Mouse (Mus musculus): ENCODE results near the gene Ngb. TPM values are rescaled to one million over a fixed set of nuclear protein-coding genes. Genes with fewer than 3 reads are reported as not detected.

The Ngb gene
- polyA plus RNA-seq, 1 experiment from 2014 or later: 1.0 TPM

GRCm38 (mm10) chr12:87089701-87090100 is 12.6 kb downstream of the Ngb start:
- no peaks in the 10 kb centered on the region for H3K36me3 ChIP-seq
- H3K4me3 ChIP-seq: no peak overlapping the region
- H3K27me3 ChIP-seq: no peaks in the 10 kb centered on the region
- no peak overlapping the region for H3K9ac ChIP-seq
- no peak overlapping the region for H3K27ac ChIP-seq (replicated peaks)
- ATAC-seq (ENCODE audit: low read depth): no peak
- no peak overlapping the region for H3K4me2 ChIP-seq
- no peaks in the 10 kb centered on the region for H3K4me1 ChIP-seq (replicated peaks)
- WGBS: 84% methylated on average over 2 of the region's 2 CpGs
- no peaks in the 10 kb centered on the region for H3K9me3 ChIP-seq

- Histone ChIP-seq H3K27ac (replicated peaks) (no peak overlapping the region), H3K36me3 (no peaks in the 10 kb centered on the region), H3K4me2 (no peak overlapping the region), H3K9ac (no peak overlapping the region), H3K4me1 (replicated peaks) (no peaks in the 10 kb centered on the region), H3K9me3 (no peaks in the 10 kb centered on the region), H3K4me3 (no peak overlapping the region), H3K27me3 (no peaks in the 10 kb centered on the region)
- 76% methylated on average over 4 of the region's 4 CpGs for WGBS
- ATAC-seq (ENCODE audit: low read depth): no peak
Observed at GRCm38 (mm10) chr12:87089255-87089654, 13.1 kb downstream of the Ngb start.

- no peak overlapping the region for H3K9ac ChIP-seq
- H3K4me2 ChIP-seq: no peak overlapping the region
- no peak for ATAC-seq (ENCODE audit: low read depth)
- H3K27ac ChIP-seq (replicated peaks): no peak overlapping the region
- no peaks in the 10 kb centered on the region for H3K36me3 ChIP-seq
- no peak overlapping the region for H3K4me3 ChIP-seq
- no peaks in the 10 kb centered on the region for H3K4me1 ChIP-seq (replicated peaks)
- WGBS: 38% methylated on average over 4 of the region's 4 CpGs
- H3K27me3 ChIP-seq: no peaks in the 10 kb centered on the region
- H3K9me3 ChIP-seq: no peaks in the 10 kb centered on the region
Observed at GRCm38 (mm10) chr12:87088331-87088730, 14.0 kb downstream of the Ngb start.

GRCm38 (mm10) chr12:87087236-87087635 is 15.1 kb downstream of the Ngb start:
- no peak for ATAC-seq (ENCODE audit: low read depth)
- Histone ChIP-seq H3K4me1 (replicated peaks) (no peaks in the 10 kb centered on the region), H3K27me3 (no peaks in the 10 kb centered on the region), H3K9me3 (no peaks in the 10 kb centered on the region), H3K27ac (replicated peaks) (no peak overlapping the region), H3K36me3 (0 out of 2 replicates have a peak, but pooled peaks cover 2% of the 10 kb centered on the region), H3K4me2 (no peak overlapping the region), H3K9ac (no peak overlapping the region), H3K4me3 (no peak overlapping the region)
- 67% methylated on average over 7 of the region's 7 CpGs for WGBS

GRCm38 (mm10) chr12:87082797-87083196 is 19.5 kb downstream of the Ngb start:
- no peaks in the 10 kb centered on the region for H3K9me3 ChIP-seq
- WGBS: 84% methylated on average over 8 of the region's 8 CpGs
- no peak overlapping the region for H3K4me2 ChIP-seq
- H3K36me3 ChIP-seq: 0 out of 2 replicates have a peak, but pooled peaks cover 11% of the 10 kb centered on the region
- H3K27ac ChIP-seq (replicated peaks): no peak overlapping the region
- no peak for ATAC-seq (ENCODE audit: low read depth)
- no peak overlapping the region for H3K9ac ChIP-seq
- H3K4me1 ChIP-seq (replicated peaks): no peaks in the 10 kb centered on the region
- no peak overlapping the region for H3K4me3 ChIP-seq
- no peaks in the 10 kb centered on the region for H3K27me3 ChIP-seq

- Histone ChIP-seq H3K4me2 (no peak overlapping the region), H3K9me3 (no peaks in the 10 kb centered on the region), H3K27ac (replicated peaks) (no peak overlapping the region), H3K4me1 (replicated peaks) (no peaks in the 10 kb centered on the region), H3K27me3 (no peaks in the 10 kb centered on the region), H3K9ac (no peak overlapping the region), H3K4me3 (no peak overlapping the region), H3K36me3 (peaks cover 24% of the 10 kb centered on the region; the same call in 1 of the 2 replicates)
- ATAC-seq (ENCODE audit: low read depth): no peak
- WGBS: 89% methylated on average over 2 of the region's 2 CpGs
Observed at GRCm38 (mm10) chr12:87076610-87077009, 25.7 kb downstream of the Ngb start.

- Histone ChIP-seq H3K27ac (replicated peaks) (no peak overlapping the region), H3K27me3 (no peaks in the 10 kb centered on the region), H3K9me3 (no peaks in the 10 kb centered on the region), H3K36me3 (peaks cover 24% of the 10 kb centered on the region; the same call in 1 of the 2 replicates), H3K4me2 (no peak overlapping the region), H3K4me3 (no peak overlapping the region), H3K4me1 (replicated peaks) (no peaks in the 10 kb centered on the region), H3K9ac (no peak overlapping the region)
- no peak for ATAC-seq (ENCODE audit: low read depth)
- 80% methylated on average over 5 of the region's 5 CpGs for WGBS
Observed at GRCm38 (mm10) chr12:87070520-87070919, 31.8 kb downstream of the Ngb start.

GRCm38 (mm10) chr12:87066429-87066828 is 35.9 kb downstream of the Ngb start:
- Histone ChIP-seq H3K4me2 (no peak overlapping the region), H3K36me3 (0 out of 2 replicates have a peak, but pooled peaks cover 4% of the 10 kb centered on the region), H3K27ac (replicated peaks) (no peak overlapping the region), H3K9me3 (no peaks in the 10 kb centered on the region), H3K27me3 (no peaks in the 10 kb centered on the region), H3K4me1 (replicated peaks) (no peaks in the 10 kb centered on the region), H3K9ac (no peak overlapping the region), H3K4me3 (no peak overlapping the region)
- WGBS: 84% methylated on average over 5 of the region's 5 CpGs
- ATAC-seq (ENCODE audit: low read depth): no peak

GRCm38 (mm10) chr12:87065446-87065845 is 36.9 kb downstream of the Ngb start:
- Histone ChIP-seq H3K9ac (no peak overlapping the region), H3K36me3 (0 out of 2 replicates have a peak, but pooled peaks cover 11% of the 10 kb centered on the region), H3K27ac (replicated peaks) (no peak overlapping the region), H3K4me2 (no peak overlapping the region), H3K4me1 (replicated peaks) (no peaks in the 10 kb centered on the region), H3K27me3 (no peaks in the 10 kb centered on the region), H3K9me3 (no peaks in the 10 kb centered on the region), H3K4me3 (no peak overlapping the region)
- no peak for ATAC-seq (ENCODE audit: low read depth)
- 90% methylated on average over 11 of the region's 11 CpGs for WGBS

- 59% methylated on average over 17 of the region's 17 CpGs for WGBS
- H3K27me3 ChIP-seq: peaks cover 23% of the 10 kb centered on the region; the same call in 1 of the 2 replicates
- H3K4me1 ChIP-seq (replicated peaks): peaks cover 4% of the 10 kb centered on the region; the same call in 1 of the 2 replicates
- H3K36me3 ChIP-seq: 0 out of 2 replicates have a peak, but pooled peaks cover 8% of the 10 kb centered on the region
- no peaks in the 10 kb centered on the region for H3K9me3 ChIP-seq
- H3K4me3 ChIP-seq: no peak overlapping the region
- no peak overlapping the region for H3K4me2 ChIP-seq
- H3K27ac ChIP-seq (replicated peaks): no peak overlapping the region
- H3K9ac ChIP-seq: no peak overlapping the region
- ATAC-seq (ENCODE audit: low read depth): no peak
Observed at GRCm38 (mm10) chr12:87057066-87057465, 45.3 kb downstream of the Ngb start.

- 73% methylated on average over 7 of the region's 7 CpGs for WGBS
- no peak for ATAC-seq (ENCODE audit: low read depth)
Observed at GRCm38 (mm10) chr12:87054873-87055272, 47.5 kb downstream of the Ngb start.

GRCm38 (mm10) chr12:87052661-87053321 is 49.5 kb downstream of the Ngb start:
- Histone ChIP-seq H3K4me2 (no peak overlapping the region), H3K4me3 (no peak overlapping the region), H3K27me3 (peaks cover 23% of the 10 kb centered on the region; the same call in 1 of the 2 replicates), H3K9ac (no peak overlapping the region), H3K27ac (replicated peaks) (no peak overlapping the region), H3K36me3 (no peaks in the 10 kb centered on the region), H3K4me1 (replicated peaks) (peaks cover 4% of the 10 kb centered on the region), H3K9me3 (no peaks in the 10 kb centered on the region)
- ATAC-seq (ENCODE audit: low read depth): 0 out of 2 replicates have a peak, but pooled peaks have one; percentile 30
- WGBS: 29% methylated on average over 13 of the region's 16 CpGs

More at GRCm38 (mm10) chr12:87054873-87055272, 47.5 kb downstream of the Ngb start:
- Histone ChIP-seq H3K4me3 (no peak overlapping the region), H3K27ac (replicated peaks) (no peak overlapping the region), H3K9me3 (no peaks in the 10 kb centered on the region), H3K36me3 (no peaks in the 10 kb centered on the region), H3K4me2 (no peak overlapping the region), H3K27me3 (peaks cover 23% of the 10 kb centered on the region; the same call in 1 of the 2 replicates), H3K4me1 (replicated peaks) (peaks cover 4% of the 10 kb centered on the region; the same call in 1 of the 2 replicates), H3K9ac (no peak overlapping the region)

- Histone ChIP-seq H3K9me3 (no peaks in the 10 kb centered on the region), H3K27me3 (no peaks in the 10 kb centered on the region), H3K4me1 (replicated peaks) (peaks cover 28% of the 10 kb centered on the region), H3K4me2 (no peak overlapping the region), H3K36me3 (no peaks in the 10 kb centered on the region), H3K9ac (no peak overlapping the region), H3K4me3 (no peak overlapping the region), H3K27ac (replicated peaks) (no peak overlapping the region)
- no peak for ATAC-seq (ENCODE audit: low read depth)
- WGBS: 59% methylated on average over 3 of the region's 3 CpGs
Observed at GRCm38 (mm10) chr12:87047536-87047935, 54.8 kb downstream of the Ngb start.
